Mouse (Mus musculus) kidney, adult 2 months (tissue): ENCODE results near the gene Rpgrip1l. TPM values are rescaled to one million over a fixed set of nuclear protein-coding genes. Genes with fewer than 3 reads are reported as not detected.

Source experiments
- DNase-seq: peaks from one replicate; pipeline ENCODE4 v3.0.0; 2021
- H3K27ac ChIP-seq: fragments of 200-500 bp; 2 replicates; pipeline ENCODE4 v1.5.1; 2012; ENCODE audit warnings: low read depth, low read length, control low read depth, inconsistent platforms; ENCODE audit not compliant: insufficient read depth
- H3K27me3 ChIP-seq: fragments of 200-500 bp; replicated peaks from 2 replicates; pipeline ENCODE4 v1.6.1; 2012; ENCODE audit warnings: mild to moderate bottlenecking, moderate library complexity, low read length, inconsistent platforms; ENCODE audit not compliant: control insufficient read depth, insufficient read depth
- H3K36me3 ChIP-seq: fragments of 200-500 bp; 2 replicates; pipeline ENCODE4 v1.6.1; 2012; ENCODE audit warnings: mild to moderate bottlenecking, moderate library complexity, low read length, inconsistent platforms; ENCODE audit not compliant: control insufficient read depth, insufficient read depth
- H3K4me1 ChIP-seq: fragments of 200-500 bp; 2 replicates; pipeline ENCODE4 v1.6.1; 2011; ENCODE audit warnings: low read length; ENCODE audit not compliant: control insufficient read depth, insufficient read depth
- H3K4me3 ChIP-seq: fragments of 200-500 bp; 2 replicates; pipeline ENCODE4 v1.5.1; 2011; ENCODE audit warnings: mild to moderate bottlenecking, low read depth, low read length, control low read depth; ENCODE audit not compliant: insufficient read depth
- CTCF ChIP-seq: fragments of 200-500 bp; conservative IDR thresholded peaks from 2 replicates; pipeline ENCODE4 v1.5.1; 2011; ENCODE audit warnings: low read depth, mild to moderate bottlenecking, control low read depth, low read length, moderate library complexity, mixed read lengths; ENCODE audit not compliant: insufficient read depth, insufficient read length
- POLR2A ChIP-seq: fragments of 200-500 bp; IDR thresholded peaks from one replicate; pipeline ENCODE4 v1.6.1; 2011; ENCODE audit warnings: low read depth, low read length, control low read depth
- WGBS: fragments of 180-500 bp; shearing (Covaris S2); methylation state at CpG from one replicate; pipeline ENCODE4 v1.1.7; 2018; 5-methylcytosine and 5-hydroxymethylcytosine counted together
- polyA plus RNA-seq: library from polyadenylated mRNA; depleted of rRNA; stranded (reverse); fragments of >200 nt; gene quantifications from 2 replicates; pipeline ENCODE4 v1.2.3, GENCODE M21; 2012

The Rpgrip1l gene
- polyA plus RNA-seq, 1 experiment, result 1.6 TPM

GRCm38 (mm10) chr8:91273493-91273892, 39.6 kb downstream of the Rpgrip1l start:
- H3K4me1 ChIP-seq, result no peaks in the 10 kb centered on the region
- DNase-seq, result no peak
- no peak overlapping the region for H3K4me3 ChIP-seq
- H3K27me3 ChIP-seq, result no peaks in the 10 kb centered on the region
- no peak for TF ChIP-seq POLR2A
- TF ChIP-seq CTCF, result no peak
- WGBS, result 94% methylated on average over 5 of the region's 5 CpGs
- H3K27ac ChIP-seq, result no peak overlapping the region
- H3K36me3 ChIP-seq, result no peaks in the 10 kb centered on the region

GRCm38 (mm10) chr8:91269374-91269958, 43.6 kb downstream of the Rpgrip1l start:
- no peak for DNase-seq
- TF ChIP-seq CTCF (no peak), POLR2A (no peak)
- 84% methylated on average over 2 of the region's 2 CpGs for WGBS

GRCm38 (mm10) chr8:91264564-91264963, 48.5 kb downstream of the Rpgrip1l start:
- no peaks in the 10 kb centered on the region for H3K27me3 ChIP-seq
- H3K27ac ChIP-seq, result no peak overlapping the region
- no peaks in the 10 kb centered on the region for H3K4me1 ChIP-seq
- no peaks in the 10 kb centered on the region for H3K36me3 ChIP-seq
- no peak for DNase-seq
- TF ChIP-seq CTCF, result no peak
- TF ChIP-seq POLR2A, result no peak
- H3K4me3 ChIP-seq, result no peak overlapping the region

More at GRCm38 (mm10) chr8:91269374-91269958, 43.6 kb downstream of the Rpgrip1l start:
- Histone ChIP-seq H3K27ac (no peak overlapping the region), H3K4me1 (no peaks in the 10 kb centered on the region), H3K27me3 (no peaks in the 10 kb centered on the region), H3K4me3 (no peak overlapping the region), H3K36me3 (no peaks in the 10 kb centered on the region)

GRCm38 (mm10) chr8:91263939-91264338, 49.1 kb downstream of the Rpgrip1l start:
- H3K27me3 ChIP-seq, result no peaks in the 10 kb centered on the region
- no peaks in the 10 kb centered on the region for H3K4me1 ChIP-seq
- 83% methylated on average over 3 of the region's 3 CpGs for WGBS
- no peak overlapping the region for H3K4me3 ChIP-seq
- no peak overlapping the region for H3K27ac ChIP-seq
- no peak for DNase-seq
- no peaks in the 10 kb centered on the region for H3K36me3 ChIP-seq
- TF ChIP-seq POLR2A (no peak), CTCF (no peak)

GRCm38 (mm10) chr8:91261598-91261997, 51.5 kb downstream of the Rpgrip1l start:
- 75% methylated on average over 2 of the region's 2 CpGs for WGBS
- TF ChIP-seq CTCF, result peak; percentile 53; the same call in 1 of the 2 replicates
- no peak for TF ChIP-seq POLR2A
- Histone ChIP-seq H3K27me3 (no peaks in the 10 kb centered on the region), H3K36me3 (no peaks in the 10 kb centered on the region), H3K27ac (no peak overlapping the region), H3K4me3 (no peak overlapping the region), H3K4me1 (no peaks in the 10 kb centered on the region)
- DNase-seq, result no peak

GRCm38 (mm10) chr8:91250966-91251365, 62.1 kb downstream of the Rpgrip1l start:
- no peaks in the 10 kb centered on the region for H3K27me3 ChIP-seq
- WGBS, result 90% methylated on average over 6 of the region's 6 CpGs
- TF ChIP-seq POLR2A (no peak), CTCF (no peak)
- DNase-seq, result no peak
- no peak overlapping the region for H3K4me3 ChIP-seq
- H3K4me1 ChIP-seq, result no peaks in the 10 kb centered on the region
- H3K27ac ChIP-seq, result no peak overlapping the region
- no peaks in the 10 kb centered on the region; the same call in 1 of the 2 replicates for H3K36me3 ChIP-seq

- 98% methylated on average over 9 of the region's 9 CpGs for WGBS
- Histone ChIP-seq H3K4me3 (no peak overlapping the region), H3K27ac (no peak overlapping the region), H3K36me3 (no peaks in the 10 kb centered on the region; the same call in 1 of the 2 replicates), H3K27me3 (no peaks in the 10 kb centered on the region), H3K4me1 (no peaks in the 10 kb centered on the region)
- TF ChIP-seq CTCF (no peak), POLR2A (no peak)
- DNase-seq, result no peak
Measured at GRCm38 (mm10) chr8:91249758-91250466, 63.1 kb downstream of the Rpgrip1l start.
